Mouse (Mus musculus) lung, adult 2 months (tissue): ENCODE measurements around the gene Rnf115.

Experiments used
- CTCF ChIP-seq: fragments of 200-500 bp; IDR thresholded peaks from 2 replicates; pipeline ENCODE4 v1.5.1; 2011; ENCODE audit warnings: mild to moderate bottlenecking, low read length, control low read depth; ENCODE audit not compliant: insufficient read depth
- POLR2A ChIP-seq: fragments of 200-500 bp; IDR thresholded peaks from 2 replicates; pipeline ENCODE4 v1.6.1; 2011; ENCODE audit warnings: low read depth, mild to moderate bottlenecking, control low read depth, low read length, borderline replicate concordance; ENCODE audit errors: extremely low read depth

DNA sequence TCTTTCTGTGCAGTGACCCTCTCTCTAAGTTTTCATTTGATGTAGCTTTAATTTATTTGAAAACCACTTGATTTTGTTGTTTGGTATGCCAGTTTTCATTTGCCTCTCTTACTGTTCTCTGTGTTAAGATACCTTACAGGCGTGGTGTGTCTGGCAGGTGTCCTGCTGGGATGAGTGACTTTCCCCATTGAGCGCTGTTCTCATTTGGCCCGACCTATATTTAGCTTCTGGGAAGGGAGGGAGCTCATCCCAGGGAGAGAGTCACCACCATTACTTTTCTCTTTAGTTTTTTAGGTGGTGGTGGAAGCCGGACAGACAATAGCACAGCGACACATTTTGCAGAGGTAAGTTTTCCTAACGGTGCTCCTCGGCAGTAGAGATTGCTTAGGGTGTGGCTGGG, 30.2 kb downstream of the Rnf115 start:
- TF ChIP-seq CTCF (no peak), POLR2A (no peak)
